Mouse (Mus musculus) olfactory bulb, adult 2 months (tissue): ENCODE results near the gene Nol4l. TPM values are rescaled to one million over a fixed set of nuclear protein-coding genes. Genes with fewer than 3 reads are reported as not detected.

ENCODE experiments used
- H3K27ac ChIP-seq: fragments of 200-500 bp; 2 replicates; pipeline ENCODE4 v1.5.1; 2012; ENCODE audit warnings: low read depth, low read length; ENCODE audit not compliant: insufficient read depth
- H3K4me1 ChIP-seq: fragments of 200-500 bp; 2 replicates; pipeline ENCODE4 v1.6.1; 2012; ENCODE audit warnings: low read length; ENCODE audit not compliant: control insufficient read depth, insufficient read depth
- H3K4me3 ChIP-seq: fragments of 200-500 bp; 2 replicates; pipeline ENCODE4 v1.5.1; 2012; ENCODE audit warnings: mild to moderate bottlenecking, low read depth, low read length, moderate library complexity; ENCODE audit not compliant: insufficient read depth
- CTCF ChIP-seq: fragments of 200-500 bp; IDR thresholded peaks from 2 replicates; pipeline ENCODE4 v1.5.1; 2012; ENCODE audit warnings: low read depth, mild to moderate bottlenecking, low read length, moderate library complexity; ENCODE audit not compliant: insufficient read depth
- POLR2A ChIP-seq: fragments of 200-500 bp; IDR thresholded peaks from 2 replicates; pipeline ENCODE4 v1.6.1; 2012; ENCODE audit warnings: mild to moderate bottlenecking, low read depth, low read length, moderate library complexity; ENCODE audit not compliant: insufficient read depth
- whole genome bisulfite sequencing: fragments of 180-500 bp; shearing (Covaris S2); methylation state at CpG from one replicate; pipeline ENCODE4 v1.1.7; 2018; 5-methylcytosine and 5-hydroxymethylcytosine counted together
- polyA plus RNA-seq: library from polyadenylated mRNA; stranded (reverse); fragments of >200 nt; gene quantifications from 2 replicates; pipeline ENCODE4 v1.2.4, GENCODE M21; 2012; ENCODE audit warnings: low replicate concordance; ENCODE audit not compliant: missing spikeins, insufficient read depth, insufficient read length

The Nol4l gene
- polyA plus RNA-seq, 1 experiment, result 194 TPM

- 58% methylated on average over 3 of the region's 3 CpGs for WGBS
- Histone ChIP-seq H3K27ac (no peak overlapping the region), H3K4me1 (no peaks in the 10 kb centered on the region), H3K4me3 (no peak overlapping the region)
- TF ChIP-seq CTCF (no peak), POLR2A (no peak)
These were observed 71.7 kb downstream of the Nol4l start for GRCm38 (mm10) chr2:153458022-153458441.

GRCm38 (mm10) chr2:153457467-153457866 is 72.3 kb downstream of the Nol4l start:
- no peak overlapping the region for H3K27ac ChIP-seq
- TF ChIP-seq CTCF (no peak), POLR2A (no peak)
- WGBS, result 57% methylated on average over 4 of the region's 4 CpGs
- H3K4me1 ChIP-seq, result no peaks in the 10 kb centered on the region
- H3K4me3 ChIP-seq, result no peak overlapping the region

GRCm38 (mm10) chr2:153454841-153455506 is 74.8 kb downstream of the Nol4l start:
- H3K27ac ChIP-seq, result no peak overlapping the region
- WGBS, result 86% methylated on average over 9 of the region's 9 CpGs
- TF ChIP-seq POLR2A (no peak), CTCF (no peak)
- H3K4me1 ChIP-seq, result no peaks in the 10 kb centered on the region
- no peak overlapping the region for H3K4me3 ChIP-seq

- no peak for TF ChIP-seq CTCF
- no peak for TF ChIP-seq POLR2A
- H3K4me1 ChIP-seq, result no peaks in the 10 kb centered on the region
- H3K4me3 ChIP-seq, result no peak overlapping the region
- H3K27ac ChIP-seq, result no peak overlapping the region
- WGBS, result 83% methylated on average over 12 of the region's 12 CpGs
These were observed 75.6 kb downstream of the Nol4l start for GRCm38 (mm10) chr2:153453961-153454759.

- TF ChIP-seq CTCF (no peak), POLR2A (no peak)
- H3K4me3 ChIP-seq, result no peak overlapping the region
- H3K4me1 ChIP-seq, result peaks cover 13% of the 10 kb centered on the region
- 88% methylated on average over 6 of the region's 6 CpGs for WGBS
- H3K27ac ChIP-seq, result no peak overlapping the region
These were observed 81.3 kb downstream of the Nol4l start for GRCm38 (mm10) chr2:153448519-153448918.

GRCm38 (mm10) chr2:153447719-153448118 is 82.1 kb downstream of the Nol4l start:
- TF ChIP-seq CTCF (no peak), POLR2A (no peak)
- no peak overlapping the region for H3K27ac ChIP-seq
- no peak overlapping the region for H3K4me3 ChIP-seq
- H3K4me1 ChIP-seq, result peaks cover 19% of the 10 kb centered on the region
- WGBS, result 95% methylated on average over 3 of the region's 3 CpGs

GRCm38 (mm10) chr2:153446476-153446875 is 83.3 kb downstream of the Nol4l start:
- peaks cover 24% of the 10 kb centered on the region for H3K4me1 ChIP-seq
- no peak overlapping the region for H3K4me3 ChIP-seq
- TF ChIP-seq POLR2A (no peak), CTCF (no peak)
- no peak overlapping the region for H3K27ac ChIP-seq
- WGBS, result 45% methylated on average over 4 of the region's 4 CpGs

GRCm38 (mm10) chr2:153446017-153446408 is 83.8 kb downstream of the Nol4l start:
- Histone ChIP-seq H3K4me1 (peaks cover 26% of the 10 kb centered on the region), H3K4me3 (peak overlapping the region; percentile 61), H3K27ac (no peak overlapping the region)
- WGBS, result 1% methylated on average over 8 of the region's 8 CpGs
- no peak for TF ChIP-seq CTCF
- no peak for TF ChIP-seq POLR2A
